Mouse (Mus musculus) kidney, embryonic 14.5 days (tissue): ENCODE measurements around the gene Pla2g4f. TPM values are rescaled to one million over a fixed set of nuclear protein-coding genes. Genes with fewer than 3 reads are reported as not detected.

Experiments
- ATAC-seq: fragments of 200-750 bp; cut with Nextera tagmentation; 2 replicates; pipeline ENCODE4 v1.8.0; 2017; ENCODE audit warnings: moderate number of reproducible peaks, mild to moderate bottlenecking, moderate TSS enrichment, moderate library complexity; ENCODE audit not compliant: low FRiP score, low TSS enrichment
- H3K27ac ChIP-seq: fragments of 300-500 bp; sonication (generic); 2 replicates; pipeline ENCODE4 v1.5.1; 2014; ENCODE audit warnings: low read depth, mild to moderate bottlenecking, low read length, moderate library complexity, mixed read lengths
- H3K27me3 ChIP-seq: fragments of 300-500 bp; sonication (generic); 2 replicates; pipeline ENCODE4 v1.6.1; 2014; ENCODE audit warnings: mild to moderate bottlenecking, low read length; ENCODE audit not compliant: control insufficient read depth, insufficient read depth
- H3K36me3 ChIP-seq: fragments of 300-500 bp; sonication (generic); 2 replicates; pipeline ENCODE4 v1.6.1; 2014; ENCODE audit warnings: low read length, mixed read lengths; ENCODE audit not compliant: control insufficient read depth, insufficient read depth
- H3K4me1 ChIP-seq: fragments of 300-500 bp; sonication (generic); 2 replicates; pipeline ENCODE4 v1.6.1; 2014; ENCODE audit warnings: low read length, mixed read lengths; ENCODE audit not compliant: control insufficient read depth, insufficient read depth
- H3K4me2 ChIP-seq: fragments of 300-500 bp; sonication (generic); replicated peaks from 2 replicates; pipeline ENCODE4 v1.6.1; 2014; ENCODE audit warnings: low read depth, mild to moderate bottlenecking, low read length
- H3K4me3 ChIP-seq: fragments of 300-500 bp; sonication (generic); 2 replicates; pipeline ENCODE4 v1.5.1; 2014; ENCODE audit warnings: mild to moderate bottlenecking, low read length
- H3K9ac ChIP-seq: fragments of 300-500 bp; sonication (generic); 2 replicates; pipeline ENCODE4 v1.6.1; 2014; ENCODE audit warnings: low read depth, mild to moderate bottlenecking, low read length, moderate library complexity
- H3K9me3 ChIP-seq: fragments of 300-500 bp; sonication (generic); 2 replicates; pipeline ENCODE4 v1.6.1; 2016; ENCODE audit warnings: low read length; ENCODE audit not compliant: control insufficient read depth
- whole genome bisulfite sequencing: fragments of 180-500 bp; shearing (Covaris S2); extraction: QIAGEN DNeasy Blood & Tissue Kit; methylation state at CpG from one replicate; pipeline ENCODE4 v1.1.7; 2014; 5-methylcytosine and 5-hydroxymethylcytosine counted together
- polyA plus RNA-seq: library from polyadenylated mRNA; unstranded; fragments of >200 nt; fragmentation: Nextera tagmentation; extraction: Ambion mirVana; gene quantifications from 2 replicates; pipeline ENCODE4 v1.2.1, GENCODE M21; 2014

The Pla2g4f gene
- polyA plus RNA-seq, 1 experiment from 2014 or later: not detected

DNA sequence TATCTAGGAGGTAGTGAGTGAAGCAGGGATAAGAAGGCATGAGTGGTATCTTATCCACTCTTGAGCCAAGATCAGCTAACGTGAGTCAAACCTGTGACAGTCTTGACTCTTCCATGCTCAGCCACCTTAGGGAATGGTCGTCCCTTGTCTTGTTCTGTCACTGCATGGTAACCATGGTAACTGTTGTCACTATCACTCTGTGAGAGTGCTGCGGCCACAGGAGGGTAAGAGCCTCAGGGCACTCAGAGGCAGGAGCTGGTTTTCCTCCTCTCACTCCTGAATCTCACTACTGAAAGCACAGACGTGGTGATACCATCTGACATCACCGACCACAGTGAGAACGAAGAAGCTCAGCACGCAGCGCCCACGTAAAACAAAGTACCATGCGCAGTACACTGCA, 49.1 kb downstream of the Pla2g4f start:
- H3K4me1 ChIP-seq: no peaks in the 10 kb centered on the region
- 66% methylated on average over 10 of the region's 10 CpGs for WGBS

GRCm38 (mm10) chr2:120262876-120263275, 51.1 kb downstream of the Pla2g4f start:
- no peak for ATAC-seq
- Histone ChIP-seq H3K27me3 (no peaks in the 10 kb centered on the region), H3K9ac (no peak overlapping the region), H3K4me1 (no peaks in the 10 kb centered on the region), H3K9me3 (no peaks in the 10 kb centered on the region), H3K36me3 (no peaks in the 10 kb centered on the region), H3K27ac (no peak overlapping the region), H3K4me3 (no peak overlapping the region), H3K4me2 (no peak overlapping the region)
- 38% methylated on average over 1 of the region's 1 CpGs for WGBS

More for the DNA sequence above, 49.1 kb downstream of the Pla2g4f start:
- ATAC-seq: peak; percentile 52; the same call in 1 of the 2 replicates
- Histone ChIP-seq H3K9me3 (no peaks in the 10 kb centered on the region), H3K36me3 (no peaks in the 10 kb centered on the region), H3K4me3 (no peak overlapping the region), H3K27ac (no peak overlapping the region), H3K27me3 (no peaks in the 10 kb centered on the region), H3K4me2 (no peak overlapping the region), H3K9ac (no peak overlapping the region)

GRCm38 (mm10) chr2:120261346-120261745, 52.6 kb downstream of the Pla2g4f start:
- no peaks in the 10 kb centered on the region for H3K36me3 ChIP-seq
- ATAC-seq: no peak
- no peak overlapping the region for H3K9ac ChIP-seq
- no peak overlapping the region for H3K4me3 ChIP-seq
- H3K27me3 ChIP-seq: no peaks in the 10 kb centered on the region
- H3K9me3 ChIP-seq: no peaks in the 10 kb centered on the region
- 73% methylated on average over 3 of the region's 3 CpGs for WGBS
- no peaks in the 10 kb centered on the region for H3K4me1 ChIP-seq
- H3K4me2 ChIP-seq: no peak overlapping the region
- H3K27ac ChIP-seq: no peak overlapping the region

DNA sequence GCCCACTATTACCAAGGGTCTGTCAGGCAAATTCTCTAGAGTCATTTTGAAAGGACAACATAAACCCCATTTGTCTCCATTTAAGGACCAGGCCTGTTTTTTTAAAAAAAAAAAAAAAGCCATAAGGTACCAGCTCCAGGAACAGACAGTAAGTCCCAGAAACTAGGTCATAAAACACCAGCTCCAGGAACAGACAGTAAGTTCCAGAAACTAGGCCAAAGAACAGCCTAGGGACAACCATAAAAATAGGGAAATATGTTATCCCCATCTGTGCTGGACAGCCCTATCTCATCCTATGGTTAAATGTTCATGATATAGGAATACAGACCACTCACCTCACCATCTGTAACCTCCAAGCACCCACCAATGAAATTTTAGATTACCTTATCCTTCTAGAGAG, 57.7 kb downstream of the Pla2g4f start:
- Histone ChIP-seq H3K36me3 (no peaks in the 10 kb centered on the region), H3K9ac (no peak overlapping the region)

GRCm38 (mm10) chr2:120252644-120253043, 61.3 kb downstream of the Pla2g4f start:
- Histone ChIP-seq H3K27me3 (no peaks in the 10 kb centered on the region), H3K4me3 (no peak overlapping the region), H3K4me2 (no peak overlapping the region), H3K27ac (no peak overlapping the region), H3K9me3 (no peaks in the 10 kb centered on the region), H3K4me1 (no peaks in the 10 kb centered on the region), H3K36me3 (no peaks in the 10 kb centered on the region), H3K9ac (no peak overlapping the region)
- ATAC-seq: no peak
- WGBS: 92% methylated on average over 6 of the region's 6 CpGs

More for the DNA sequence above, 57.7 kb downstream of the Pla2g4f start:
- Histone ChIP-seq H3K4me1 (no peaks in the 10 kb centered on the region), H3K9me3 (no peaks in the 10 kb centered on the region), H3K27ac (no peak overlapping the region), H3K4me2 (no peak overlapping the region), H3K4me3 (no peak overlapping the region), H3K27me3 (no peaks in the 10 kb centered on the region)
- ATAC-seq: no peak

Other genes with a start within 250 kb of the Pla2g4f start
- gene Ehd4, start 159.6 kb downstream of the Pla2g4f start, polyA plus RNA-seq: 20.1 and 31.8 TPM in 2 replicates
- gene Pla2g4e, start 68.8 kb downstream of the Pla2g4f start, polyA plus RNA-seq: not detected in 2 replicates
- gene Pla2g4d, start 25.0 kb downstream of the Pla2g4f start, polyA plus RNA-seq: not detected in 2 replicates
- 11.7 and 22.4 TPM in 2 replicates for gene Vps39, start 39.0 kb upstream of the Pla2g4f start, polyA plus RNA-seq
- gene Ganc, start 89.7 kb upstream of the Pla2g4f start, polyA plus RNA-seq: 8.2 and 10.8 TPM in 2 replicates
- gene Tmem87a, start 89.9 kb upstream of the Pla2g4f start, polyA plus RNA-seq: 17.4 and 20.2 TPM in 2 replicates
- 1.2 and 1.3 TPM in 2 replicates for gene Capn3, start 141.9 kb upstream of the Pla2g4f start, polyA plus RNA-seq
- gene Zfp106, start 249.7 kb upstream of the Pla2g4f start, polyA plus RNA-seq: 52.9 and 69.6 TPM in 2 replicates